Mouse (Mus musculus) cerebellum, postnatal 36 days (tissue): ENCODE results near the gene Itgam.
"Not testable (repeated sequence)": the region's sequence is repeated elsewhere in the genome, so short reads cannot be mapped to it uniquely, and the experiment has no call there.

Experiments
- DNase-seq, 2 experiments: peaks; one replicate each; pipeline ENCODE4 v3.0.0; 2021 to 2022; ENCODE audit warnings: mixed read lengths in 2 of 2

Itgam gene

DNA sequence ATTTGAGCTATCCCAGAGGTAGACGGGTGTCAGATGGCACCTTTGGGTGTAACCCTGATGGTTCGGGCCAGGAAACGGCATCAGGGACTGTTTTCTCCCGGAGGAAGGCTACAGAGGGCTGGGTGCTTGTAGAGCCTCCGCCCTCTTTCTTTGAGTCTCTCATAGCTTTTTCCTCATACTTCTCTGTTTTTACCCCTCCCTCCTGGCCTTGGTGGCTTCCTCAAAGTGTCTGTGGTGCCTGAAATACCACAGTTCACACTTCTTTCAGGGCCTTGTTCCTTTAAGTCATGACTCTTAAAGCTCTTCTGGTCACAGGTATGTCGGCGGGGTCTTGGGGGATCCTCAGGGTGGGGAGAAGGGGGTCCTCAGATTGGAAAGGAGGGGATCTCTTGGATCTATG lies at the start of gene Itgam, which contains the start of gene Gm49368:
Gene Itgam, plus strand, starts transcription at position 185 of the 400 bp plus-strand sequence.
Gene Gm49368, plus strand, starts transcription at position 228 of the 400 bp plus-strand sequence.
- no peak for DNase-seq

DNA sequence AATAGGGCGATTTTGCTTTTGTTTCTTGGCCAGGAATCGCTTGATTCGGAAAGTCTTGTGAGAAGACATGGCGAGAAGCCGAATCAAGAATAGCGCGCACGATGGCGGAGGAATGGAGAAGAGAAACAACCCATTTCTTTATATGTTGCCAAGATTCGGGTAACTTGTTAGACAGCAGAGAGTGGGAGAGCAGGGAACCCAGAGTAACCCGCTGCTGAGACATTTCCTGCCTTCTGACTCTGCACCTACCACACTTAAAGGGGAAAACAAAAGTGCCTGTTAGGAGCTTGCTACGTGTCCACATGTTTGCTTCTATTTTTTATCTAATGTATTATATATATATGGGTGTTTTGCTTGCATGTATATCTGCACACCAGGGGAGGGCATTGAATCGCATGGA lies 49.3 kb upstream of the Itgam start:
- DNase-seq, result no peak

DNA sequence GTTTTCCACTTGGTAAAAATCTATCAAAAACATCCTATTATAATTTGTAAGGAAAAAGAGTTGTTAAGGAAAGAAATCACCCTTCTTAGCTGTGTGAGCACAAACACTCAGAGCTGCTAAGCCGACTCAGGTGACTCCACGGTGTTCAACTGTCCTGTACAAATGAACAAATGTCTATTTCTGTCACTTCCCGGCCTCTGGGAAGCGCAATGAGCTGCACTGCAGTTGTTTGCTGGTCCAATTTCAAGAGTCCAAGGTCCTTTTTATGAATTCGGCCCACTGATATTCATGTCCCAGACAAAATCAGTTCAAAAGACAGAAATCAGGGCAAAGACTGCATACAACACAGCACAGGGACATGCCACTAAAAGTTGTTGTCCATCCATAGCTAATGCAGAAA lies 46.3 kb upstream of the Itgam start:
- DNase-seq, result not testable (repeated sequence)

DNA sequence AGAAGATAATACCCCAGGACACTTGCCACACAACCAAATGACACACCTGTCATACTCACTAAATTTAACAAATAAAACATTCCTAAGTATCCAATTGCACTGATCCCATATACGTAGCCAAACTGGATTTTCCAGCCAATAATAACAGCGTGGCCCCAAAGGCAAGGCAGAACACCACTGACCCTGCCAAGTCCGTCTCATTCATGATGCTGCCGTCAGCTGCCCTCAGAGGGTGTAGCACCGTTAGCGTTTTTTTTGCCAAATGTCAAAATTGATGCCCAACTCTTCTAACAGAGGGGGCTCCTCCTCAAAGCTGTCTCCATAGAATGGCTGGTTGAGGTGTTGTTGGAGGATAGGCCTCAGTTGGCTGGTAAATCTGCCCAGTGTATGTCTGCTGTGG lies 45.8 kb upstream of the Itgam start:
- no peak for DNase-seq

DNA sequence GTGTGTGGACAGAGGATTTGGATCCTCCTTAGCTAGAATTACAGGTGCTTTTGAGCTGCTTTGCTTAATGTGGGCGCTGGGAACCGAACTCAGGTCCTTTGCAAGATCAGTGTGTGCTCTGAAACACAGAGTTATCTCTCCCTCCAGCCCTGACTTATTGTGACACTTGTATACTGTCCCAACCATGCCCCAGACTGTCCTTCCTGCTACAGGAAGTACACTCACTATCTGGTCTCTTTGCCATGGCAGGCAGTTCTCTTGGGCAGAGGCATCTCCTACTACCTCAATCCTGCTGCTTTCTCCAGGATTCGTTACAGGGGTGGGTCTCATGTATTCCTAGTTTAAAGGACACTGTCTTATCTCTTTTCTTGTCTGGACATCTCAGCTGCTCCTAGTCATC lies 44.2 kb upstream of the Itgam start:
- DNase-seq, result no peak

DNA sequence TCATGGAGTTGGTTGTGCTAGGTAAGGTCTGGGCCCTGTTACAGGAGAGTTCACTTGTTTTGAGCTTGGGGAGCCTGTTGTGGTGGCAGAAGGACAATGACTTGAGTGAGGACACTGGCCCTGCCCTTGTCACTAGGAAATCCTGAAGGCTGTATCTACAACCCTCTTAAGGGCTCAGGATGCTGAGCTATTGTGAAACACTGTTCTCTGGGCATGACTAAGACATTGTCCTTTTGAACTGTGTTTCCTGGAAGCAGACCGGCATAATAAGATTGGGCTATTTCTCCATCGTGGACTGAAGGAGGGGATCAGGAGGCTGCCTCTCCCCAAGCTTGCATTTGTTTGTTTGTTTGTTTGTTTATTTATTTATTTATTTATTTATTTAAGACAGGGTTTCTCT lies 43.3 kb upstream of the Itgam start:
- DNase-seq, result no peak

DNA sequence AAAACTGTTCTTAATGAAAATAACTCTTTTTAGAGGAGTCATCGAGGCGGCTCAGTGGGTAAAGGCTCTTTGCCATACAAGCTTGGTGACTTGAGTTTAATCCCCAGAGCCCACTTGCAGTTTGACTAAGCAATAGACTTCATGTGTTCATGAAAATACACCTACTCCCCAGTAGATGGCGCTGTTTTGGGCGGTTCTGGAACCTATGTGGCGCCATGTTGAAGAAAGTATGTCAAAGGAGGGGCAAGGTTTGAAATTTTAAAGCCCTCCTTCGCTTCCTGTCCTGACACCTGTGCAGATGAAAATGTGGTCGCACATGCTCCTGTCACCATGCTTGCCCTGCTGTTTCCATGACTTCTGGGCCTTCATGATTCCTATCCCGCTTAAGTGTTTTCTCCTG lies 39.5 kb upstream of the Itgam start:
- DNase-seq, result no peak

DNA sequence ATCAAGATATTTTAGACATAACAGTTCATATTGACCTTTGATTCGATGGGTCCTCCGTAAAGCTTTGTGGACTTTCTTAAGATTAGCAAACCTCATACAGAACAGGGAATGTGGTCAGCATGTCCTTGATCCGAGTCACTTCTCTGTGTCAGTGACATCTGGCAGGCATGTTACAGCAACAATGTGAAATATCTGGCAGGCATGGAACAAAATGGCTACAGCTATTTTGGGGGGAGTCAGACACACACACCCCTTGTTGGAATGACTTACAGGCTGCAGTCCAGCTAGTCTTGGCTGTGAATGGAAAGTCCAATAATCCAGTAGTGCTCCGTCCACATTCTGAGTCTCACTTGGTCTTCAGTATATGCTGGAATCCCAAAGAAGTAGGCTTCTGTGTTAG lies 38.9 kb upstream of the Itgam start:
- no peak for DNase-seq

DNA sequence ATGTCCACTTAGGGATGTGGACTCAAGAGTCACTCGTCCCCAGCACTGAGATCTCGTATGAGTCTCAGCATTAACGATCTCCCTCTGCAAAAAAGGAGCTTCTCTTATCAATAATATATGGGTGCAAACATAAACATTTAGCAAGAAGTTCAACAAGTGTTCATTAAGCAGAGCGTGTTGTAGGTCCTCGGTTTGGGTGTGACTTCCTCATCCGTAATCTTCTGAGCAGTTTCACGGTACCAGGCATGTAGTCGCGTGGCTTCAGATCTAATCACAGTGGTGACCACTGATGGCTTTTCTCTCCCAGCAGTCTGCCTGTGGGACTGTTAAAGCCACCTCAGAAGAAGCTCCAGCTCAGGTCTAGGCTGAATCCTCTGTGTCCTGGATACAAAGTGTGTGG lies 38.1 kb upstream of the Itgam start:
- no peak for DNase-seq

DNA sequence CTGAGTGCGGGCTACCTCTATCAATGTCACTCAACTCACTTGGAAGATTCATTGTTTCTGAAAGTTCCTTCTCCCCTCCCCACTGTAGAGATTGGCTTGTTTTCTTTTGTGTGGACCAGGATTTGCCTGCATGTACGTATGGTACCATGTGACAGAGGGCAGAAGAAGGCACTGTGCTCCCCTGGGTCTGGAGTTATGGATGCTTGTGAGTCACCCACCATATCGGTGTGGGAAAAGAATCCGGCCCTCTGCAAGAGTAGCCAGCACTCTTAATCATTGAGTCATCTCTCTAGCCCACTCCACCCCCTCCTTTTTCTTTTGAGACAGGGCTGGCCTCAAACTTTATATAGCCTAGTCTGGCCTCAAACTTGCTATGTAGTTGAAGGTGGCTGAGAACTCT lies 37.5 kb upstream of the Itgam start:
- no peak for DNase-seq

DNA sequence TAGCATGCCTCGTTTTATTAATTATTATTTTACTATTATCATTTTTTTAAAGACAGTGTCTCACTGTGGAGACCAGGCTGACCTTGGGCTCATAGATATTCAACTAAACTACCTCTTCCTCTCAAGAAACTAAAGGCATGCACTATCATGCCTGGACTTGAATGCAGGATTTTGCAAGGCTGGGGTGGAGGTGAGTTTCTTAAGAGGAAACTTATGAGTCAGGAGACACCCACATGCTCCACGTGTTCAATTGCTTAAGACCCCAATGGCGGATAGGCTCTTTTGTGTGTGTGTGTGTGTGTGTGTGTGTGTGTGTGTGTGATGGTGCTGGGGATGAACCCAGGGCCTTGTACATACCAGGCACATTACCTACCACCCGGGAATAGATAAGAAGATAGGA lies 37.1 kb upstream of the Itgam start:
- DNase-seq, result no peak

DNA sequence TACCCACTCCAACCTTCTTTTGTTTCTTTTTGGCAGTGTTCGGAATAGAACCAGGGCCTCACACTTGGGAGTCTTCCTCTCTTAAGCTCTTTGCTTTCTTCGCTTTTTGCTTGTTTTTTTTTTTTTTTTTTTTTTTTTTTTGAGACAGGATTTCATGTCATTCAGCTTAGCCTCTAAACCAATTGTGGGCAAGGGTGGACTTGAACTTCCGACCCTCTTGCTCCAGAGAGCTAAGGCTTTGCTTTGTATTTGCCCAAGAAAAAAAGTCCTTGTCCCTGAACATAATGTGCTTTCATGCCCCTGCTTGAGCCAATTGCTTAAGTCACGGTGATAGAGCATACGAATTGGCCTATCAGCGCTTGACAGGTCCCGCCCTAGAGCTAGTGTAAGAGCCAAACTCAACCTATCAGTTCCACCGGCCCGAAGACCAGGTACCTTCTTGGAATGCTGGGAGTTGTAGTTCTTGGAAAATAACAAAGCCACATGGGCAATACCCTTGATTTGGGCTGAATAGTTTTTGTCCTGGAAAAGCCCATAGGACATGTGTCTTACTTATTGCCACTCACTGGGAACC lies 30.9 kb upstream of the Itgam start:
- no peak for DNase-seq

DNA sequence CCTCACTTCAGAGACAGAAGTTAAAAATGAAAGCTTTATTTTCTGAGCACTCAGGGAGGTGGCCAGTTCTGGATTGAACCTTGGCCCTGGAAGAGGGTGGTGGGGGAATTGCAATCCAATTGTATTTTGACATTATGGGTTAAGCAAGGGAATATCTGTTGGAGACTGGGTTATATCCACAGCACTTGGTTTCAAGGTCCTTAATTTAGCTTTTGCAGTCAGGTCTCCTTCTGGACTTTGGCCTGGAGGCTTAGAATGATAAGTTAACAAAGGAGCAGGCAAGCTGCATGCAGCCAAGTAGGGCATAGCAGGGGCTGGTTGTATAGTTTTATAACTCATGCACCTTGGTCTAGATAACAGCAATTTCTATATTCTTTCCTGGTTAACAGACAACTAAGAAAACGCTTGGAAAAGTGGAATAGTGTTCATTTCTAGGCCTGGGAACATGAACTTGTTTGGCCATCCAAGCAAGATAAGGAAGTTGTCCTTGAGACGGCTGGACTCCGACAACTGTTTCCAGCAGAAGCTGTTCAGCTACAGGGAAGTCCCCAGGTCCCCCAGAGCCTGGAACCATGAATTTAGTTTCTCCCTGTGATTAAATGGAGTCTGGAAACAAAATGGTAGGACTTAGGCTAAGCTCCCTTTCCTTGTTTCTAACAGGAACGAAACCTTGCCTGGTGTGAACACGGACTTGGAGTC lies 30.0 kb upstream of the Itgam start:
- DNase-seq, result no peak

DNA sequence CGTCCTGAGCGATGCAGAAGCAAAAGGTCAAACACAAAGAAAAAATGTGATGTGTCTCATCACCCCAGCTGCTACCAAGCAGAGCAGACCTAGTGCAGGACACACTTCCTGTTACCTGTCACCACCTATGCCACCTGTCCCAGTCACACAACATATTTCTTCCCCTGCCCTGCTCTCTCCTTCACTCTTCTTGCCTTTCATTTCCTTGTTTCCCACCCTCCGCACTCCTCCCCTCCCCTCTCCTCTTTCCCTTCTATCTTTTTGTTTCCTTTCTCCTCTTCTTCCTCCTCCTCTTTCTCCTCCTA lies 29.5 kb upstream of the Itgam start:
- no peak for DNase-seq

DNA sequence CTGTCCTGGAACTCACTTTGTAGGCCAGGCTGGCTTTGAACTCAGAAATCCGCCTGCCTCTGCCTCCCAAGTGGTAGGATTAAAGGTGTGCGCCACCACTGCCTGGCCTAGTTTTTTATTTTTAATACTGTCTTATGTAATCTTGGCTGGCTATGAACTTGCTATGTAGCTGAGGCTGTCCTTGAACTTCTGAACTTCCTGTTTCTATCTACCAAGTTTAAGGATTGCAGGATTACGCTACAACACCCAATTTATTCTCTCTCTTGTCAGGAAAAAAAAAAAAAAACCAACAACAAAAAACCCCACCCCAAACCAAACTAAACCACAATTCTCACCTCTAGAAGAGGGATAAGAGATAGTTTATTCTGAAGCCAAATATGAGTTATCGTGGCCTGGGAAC lies 28.8 kb upstream of the Itgam start:
- DNase-seq, result no peak

DNA sequence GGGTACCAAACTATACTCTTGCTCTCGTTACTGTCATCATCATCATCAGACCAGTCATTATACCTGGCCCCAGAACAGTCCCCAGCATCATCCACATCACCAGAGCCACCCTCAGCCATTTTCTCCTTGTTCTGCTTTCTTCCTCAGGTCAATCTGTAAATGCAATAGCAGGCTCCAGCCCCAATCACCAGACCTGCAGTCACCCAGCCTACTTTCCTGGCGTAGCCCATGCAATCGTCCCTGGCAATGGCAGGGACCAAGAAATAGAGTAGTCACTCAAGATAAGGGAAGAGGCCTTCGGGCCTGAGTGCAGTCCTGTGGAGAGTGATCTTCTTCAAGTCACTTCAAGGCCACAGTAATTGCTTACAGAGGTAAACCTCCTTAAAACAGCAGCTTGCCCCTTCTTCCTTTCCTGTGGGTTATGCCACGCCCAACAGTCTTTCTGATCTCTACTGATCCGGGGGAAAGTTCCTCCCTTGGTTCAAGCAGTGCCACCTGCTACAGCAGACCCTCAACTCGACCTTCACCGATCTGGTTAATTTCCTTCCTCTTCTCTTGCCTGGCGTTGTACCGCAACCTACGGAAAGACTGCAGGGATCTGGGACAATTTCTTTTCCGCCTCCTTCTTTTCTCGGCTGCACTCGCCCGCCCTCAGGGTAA lies 20.1 kb upstream of the Itgam start:
- not testable (repeated sequence) for DNase-seq

DNA sequence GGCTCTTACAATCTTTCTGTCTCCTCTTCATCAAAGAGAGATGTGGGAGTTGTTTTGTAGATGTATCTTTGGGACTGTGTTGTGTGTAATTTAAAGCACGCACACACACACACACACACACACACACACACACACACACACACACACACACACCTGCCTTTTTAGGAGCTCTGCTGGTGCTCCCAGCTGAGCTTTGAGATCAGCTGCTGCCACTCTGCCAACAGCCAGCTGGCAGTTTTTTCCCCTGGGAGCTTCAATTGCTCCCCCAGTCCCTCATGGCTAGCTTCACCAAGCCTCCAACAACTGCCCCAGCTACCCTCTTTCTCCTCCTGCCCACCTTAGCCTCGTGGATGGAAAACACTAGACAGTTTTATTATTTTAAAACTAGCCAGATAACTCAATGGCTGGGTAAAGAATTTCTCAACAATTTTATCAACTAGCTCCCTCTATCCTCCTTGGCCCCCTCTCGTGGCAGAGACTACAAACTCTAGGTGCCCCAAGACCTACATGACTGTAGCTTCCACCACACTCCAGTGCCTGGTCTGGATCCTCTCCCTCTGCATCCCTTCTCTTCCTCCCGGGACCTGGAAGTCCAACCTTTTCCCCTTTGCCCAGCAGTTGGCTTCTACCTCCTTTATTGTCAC lies 18.2 kb upstream of the Itgam start:
- DNase-seq, result no peak

DNA sequence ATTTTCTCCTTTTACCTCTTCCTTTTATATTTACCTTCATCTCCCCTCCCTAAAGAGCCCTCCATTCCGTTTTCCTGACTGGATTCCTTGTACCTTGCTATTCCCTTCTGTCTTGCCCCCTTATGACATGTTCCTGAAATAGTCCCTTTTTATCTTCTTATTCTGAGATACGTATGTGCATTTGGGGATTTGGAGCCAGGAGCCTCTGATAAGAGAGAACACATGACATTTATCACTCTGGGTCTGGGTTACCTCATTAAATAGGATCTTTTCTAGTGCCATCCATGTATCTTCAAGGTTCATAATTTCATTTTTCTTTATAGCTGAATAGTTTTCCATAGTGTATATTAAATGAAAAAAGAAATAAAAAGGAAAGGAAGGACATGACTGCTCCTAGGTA lies 16.8 kb upstream of the Itgam start:
- no peak for DNase-seq

DNA sequence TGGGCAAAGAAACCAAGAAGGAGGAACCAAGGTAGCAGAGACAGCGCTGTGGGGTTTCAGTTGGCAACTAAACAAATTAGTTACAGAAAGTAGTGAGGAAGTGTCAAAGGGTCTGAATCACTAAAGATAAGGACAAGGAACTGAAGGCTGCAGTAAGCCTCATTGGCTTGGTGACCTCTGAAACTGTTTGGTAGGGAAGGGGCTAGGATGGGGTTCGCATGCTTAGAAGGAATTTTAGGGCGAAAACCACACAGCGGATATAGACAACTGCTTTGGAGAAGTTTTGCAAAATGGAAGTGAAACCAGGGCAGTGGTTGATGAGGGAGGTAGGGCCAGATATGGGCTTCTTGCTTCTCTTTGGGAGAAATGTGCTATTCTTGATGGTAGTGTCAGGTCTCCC lies 13.6 kb upstream of the Itgam start:
- DNase-seq, result no peak

DNA sequence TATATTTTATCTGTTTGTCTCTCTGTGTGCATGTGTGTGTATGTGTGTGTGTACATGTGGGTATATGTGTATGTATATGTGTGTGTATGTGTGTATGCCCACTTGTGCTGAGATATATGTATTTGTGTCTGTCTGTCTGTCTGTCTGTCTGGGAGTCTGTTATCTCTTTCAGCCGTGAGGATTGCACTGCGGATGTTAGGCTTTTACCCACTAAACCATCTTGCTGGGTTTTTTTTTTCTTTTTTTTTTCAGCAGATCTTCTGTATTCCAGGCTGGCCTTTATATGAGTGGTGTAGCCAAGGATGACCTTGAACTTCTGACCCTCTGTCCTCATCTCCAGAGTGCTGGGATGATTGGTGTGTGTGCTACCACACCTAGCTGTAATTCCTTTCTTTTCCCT lies 13.2 kb upstream of the Itgam start:
- no peak for DNase-seq

DNA sequence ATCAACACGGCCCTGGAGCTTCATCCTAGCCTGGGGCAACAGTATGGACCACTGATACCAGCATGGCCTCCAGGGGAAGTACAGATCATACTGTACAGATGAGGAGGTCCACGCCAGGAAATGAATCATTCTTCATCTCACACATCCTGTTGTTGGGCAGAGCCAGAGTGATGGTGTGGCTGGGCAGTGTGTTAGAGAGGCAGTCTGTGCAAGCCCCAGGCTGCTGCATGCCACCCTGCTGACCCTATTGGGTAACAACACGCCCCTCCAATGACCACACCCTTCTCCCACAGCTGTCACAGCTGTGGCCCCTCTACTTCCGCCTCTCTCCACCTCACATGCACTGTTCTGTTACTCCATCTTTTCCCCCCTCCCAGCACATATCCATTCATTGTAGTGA lies 11.7 kb upstream of the Itgam start:
- no peak for DNase-seq

DNA sequence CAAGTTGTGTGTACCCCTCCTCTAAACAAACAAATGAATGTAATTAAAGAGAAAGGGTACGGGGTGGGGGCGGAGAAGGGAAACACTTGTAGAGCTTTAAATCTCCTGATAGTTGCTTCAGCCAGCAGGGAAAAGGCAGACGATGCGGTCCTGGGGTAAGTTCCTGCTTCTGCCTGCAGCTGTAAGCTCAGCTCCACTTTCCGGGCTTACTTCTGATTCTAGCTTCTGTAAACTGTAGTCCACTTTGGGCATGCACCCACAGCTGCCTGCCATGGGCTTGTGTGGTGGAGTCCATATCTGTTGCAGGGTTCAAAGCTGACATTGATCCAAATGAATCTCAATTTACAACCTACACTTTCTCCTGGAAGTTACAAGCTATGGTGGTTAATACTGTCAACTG lies 9.4 kb upstream of the Itgam start:
- no peak for DNase-seq

DNA sequence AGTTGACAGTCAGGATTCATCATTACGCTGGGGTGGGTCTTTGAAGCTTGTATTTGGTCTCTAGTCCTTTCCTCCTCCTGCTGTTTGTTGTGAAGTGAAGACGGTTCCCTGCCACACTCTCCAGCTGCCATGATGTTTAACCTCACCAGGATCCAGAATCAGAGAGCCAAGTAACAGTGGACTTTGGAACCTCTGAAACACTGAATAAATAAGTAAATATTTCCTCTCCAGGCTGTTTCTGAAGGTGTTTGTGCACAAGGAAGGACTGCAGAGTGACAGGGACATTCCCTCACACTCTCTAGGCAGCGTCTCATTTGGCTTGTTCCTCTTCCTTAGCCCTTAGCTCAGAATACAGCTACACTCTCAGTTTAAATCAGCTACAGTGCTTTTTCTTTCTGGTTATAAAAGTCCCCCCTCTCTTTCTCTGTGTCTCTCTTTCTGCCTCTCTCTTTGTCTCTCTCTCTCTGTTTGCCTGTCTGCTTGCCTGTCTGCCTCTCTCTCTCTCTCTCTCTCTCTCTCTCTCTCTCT lies 5.5 kb upstream of the Itgam start:
- no peak for DNase-seq

DNA sequence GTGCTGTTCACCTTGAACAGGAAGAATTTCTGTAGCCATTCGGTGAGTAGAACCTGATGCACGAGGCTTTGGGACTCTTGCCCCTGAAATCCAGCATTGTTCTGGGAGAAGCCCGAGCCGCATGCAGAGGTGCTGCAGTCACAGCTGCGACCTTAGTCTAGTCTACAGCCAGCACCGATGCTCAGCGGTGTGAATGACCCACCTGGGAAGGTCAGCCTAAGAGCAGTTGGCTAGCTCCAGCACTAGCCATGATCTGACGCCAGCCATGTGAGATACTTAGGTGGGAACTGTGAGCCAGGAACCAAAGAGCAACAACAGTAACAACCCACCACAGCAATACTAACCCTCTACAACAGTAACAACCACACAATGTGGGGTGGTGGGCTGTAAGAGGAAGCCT lies 4.6 kb upstream of the Itgam start:
- no peak for DNase-seq
